Mouse (Mus musculus): Measurements from ENCODE around the gene 9330161L09Rik. TPM values are rescaled to one million over a fixed set of nuclear protein-coding genes. Genes with fewer than 3 reads are reported as not detected.
"Not testable (repeated sequence)": the region's sequence is repeated elsewhere in the genome, so short reads cannot be mapped to it uniquely, and the experiment has no call there.

9330161L09Rik gene
- polyA plus RNA-seq (2015; fragmentation: Nextera tagmentation; extraction: Ambion mirVana): 0.29 and 0.51 TPM in 2 replicates

GRCm38 (mm10) chr12:103407720-103408119 lies at the start of gene 9330161L09Rik:
Gene 9330161L09Rik, minus strand, starts transcription at chr12:103407820.
- H3K4me2 ChIP-seq (replicated peaks): no peak within 1 kb of the TSS
- no peak within 1 kb of the TSS for H3K4me3 ChIP-seq
- H3K9me3 ChIP-seq: no peaks in the 10 kb centered on the region
- H3K4me1 ChIP-seq: no peaks in the 10 kb centered on the region
- H3K27ac ChIP-seq: no peak within 1 kb of the TSS
- no peak for ATAC-seq (ENCODE audit: low FRiP score, low read depth)
- peaks cover 99% of the 10 kb centered on the region for H3K36me3 ChIP-seq
- no peaks in the 10 kb centered on the region for H3K27me3 ChIP-seq
- whole genome bisulfite sequencing: 90% methylated on average over 4 of the region's 4 CpGs
- H3K9ac ChIP-seq: no peak within 1 kb of the TSS

GRCm38 (mm10) chr12:103457140-103457539 lies 49.5 kb upstream of the 9330161L09Rik start, which contains the start of gene Ifi27l2b:
Gene Ifi27l2b, minus strand, starts transcription at chr12:103457223.
- ATAC-seq (ENCODE audit: low FRiP score, low read depth): no peak
- no peak within 1 kb of the TSS for H3K4me2 ChIP-seq (replicated peaks)
- no peaks in the 10 kb centered on the region for H3K27me3 ChIP-seq
- H3K4me1 ChIP-seq: no peaks in the 10 kb centered on the region
- H3K9ac ChIP-seq: no peak within 1 kb of the TSS
- H3K36me3 ChIP-seq: no peaks in the 10 kb centered on the region
- H3K4me3 ChIP-seq: no peak within 1 kb of the TSS
- H3K9me3 ChIP-seq: no peaks in the 10 kb centered on the region
- H3K27ac ChIP-seq: no peak within 1 kb of the TSS
- 68% methylated on average over 3 of the region's 3 CpGs for WGBS

GRCm38 (mm10) chr12:103456727-103457126 lies 49.1 kb upstream of the 9330161L09Rik start:
- H3K36me3 ChIP-seq; H3K27ac ChIP-seq; ATAC-seq (ENCODE audit: low FRiP score, low read depth); H3K4me2 ChIP-seq (replicated peaks); H3K4me3 ChIP-seq; H3K27me3 ChIP-seq; H3K9ac ChIP-seq; H3K9me3 ChIP-seq; H3K4me1 ChIP-seq: not testable (repeated sequence)
- no CpG with 5 or more reads among the region's 1 CpGs for WGBS

GRCm38 (mm10) chr12:103453361-103453760 lies 45.7 kb upstream of the 9330161L09Rik start:
- H3K9ac ChIP-seq: no peak overlapping the region
- H3K4me3 ChIP-seq: no peak overlapping the region
- no peaks in the 10 kb centered on the region for H3K36me3 ChIP-seq
- H3K9me3 ChIP-seq: no peaks in the 10 kb centered on the region
- no peak overlapping the region for H3K4me2 ChIP-seq (replicated peaks)
- H3K27ac ChIP-seq: no peak overlapping the region
- no peaks in the 10 kb centered on the region for H3K27me3 ChIP-seq
- ATAC-seq (ENCODE audit: low FRiP score, low read depth): no peak
- H3K4me1 ChIP-seq: no peaks in the 10 kb centered on the region

GRCm38 (mm10) chr12:103445060-103445459 lies 37.4 kb upstream of the 9330161L09Rik start:
- 79% methylated on average over 3 of the region's 3 CpGs for WGBS
- H3K36me3 ChIP-seq: no peaks in the 10 kb centered on the region
- no peaks in the 10 kb centered on the region for H3K27me3 ChIP-seq
- H3K4me2 ChIP-seq (replicated peaks): no peak overlapping the region
- no peak overlapping the region for H3K9ac ChIP-seq
- H3K27ac ChIP-seq: no peak overlapping the region
- H3K4me3 ChIP-seq: no peak overlapping the region
- no peak for ATAC-seq (ENCODE audit: low FRiP score, low read depth)
- H3K4me1 ChIP-seq: no peaks in the 10 kb centered on the region
- H3K9me3 ChIP-seq: no peaks in the 10 kb centered on the region

GRCm38 (mm10) chr12:103444261-103444660 lies 36.6 kb upstream of the 9330161L09Rik start:
- not testable (repeated sequence) for H3K4me1 ChIP-seq
- WGBS: 32% methylated on average over 6 of the region's 7 CpGs

GRCm38 (mm10) chr12:103443524-103443923 lies 35.9 kb upstream of the 9330161L09Rik start, which contains the start of gene Ifi27l2a:
Gene Ifi27l2a, minus strand, starts transcription at chr12:103443680.
- Histone ChIP-seq H3K9me3 (no peaks in the 10 kb centered on the region), H3K9ac (no peak within 1 kb of the TSS), H3K4me1 (no peaks in the 10 kb centered on the region), H3K27me3 (no peaks in the 10 kb centered on the region), H3K27ac (no peak within 1 kb of the TSS), H3K4me3 (no peak within 1 kb of the TSS), H3K36me3 (no peaks in the 10 kb centered on the region), H3K4me2 (replicated peaks) (no peak within 1 kb of the TSS)
- 52% methylated on average over 3 of the region's 3 CpGs for WGBS
- no peak for ATAC-seq (ENCODE audit: low FRiP score, low read depth)

More at GRCm38 (mm10) chr12:103444261-103444660, 36.6 kb upstream of the 9330161L09Rik start:
- H3K4me2 ChIP-seq (replicated peaks); H3K27me3 ChIP-seq; H3K9ac ChIP-seq; ATAC-seq (ENCODE audit: low FRiP score, low read depth); H3K4me3 ChIP-seq; H3K36me3 ChIP-seq; H3K27ac ChIP-seq; H3K9me3 ChIP-seq: not testable (repeated sequence)

GRCm38 (mm10) chr12:103437601-103438000 lies 30.0 kb upstream of the 9330161L09Rik start:
- Histone ChIP-seq H3K4me2 (replicated peaks) (no peak overlapping the region), H3K9me3 (no peaks in the 10 kb centered on the region), H3K4me3 (no peak overlapping the region), H3K27me3 (no peaks in the 10 kb centered on the region), H3K9ac (no peak overlapping the region), H3K36me3 (no peaks in the 10 kb centered on the region), H3K27ac (no peak overlapping the region), H3K4me1 (0 out of 2 replicates have a peak, but pooled peaks cover 4% of the 10 kb centered on the region)
- WGBS: 87% methylated on average over 1 of the region's 1 CpGs
- no peak for ATAC-seq (ENCODE audit: low FRiP score, low read depth)

- Histone ChIP-seq H3K4me1 (0 out of 2 replicates have a peak, but pooled peaks cover 4% of the 10 kb centered on the region), H3K9ac (no peak overlapping the region), H3K27ac (no peak overlapping the region), H3K9me3 (no peaks in the 10 kb centered on the region), H3K4me3 (peak overlapping the region; percentile 30; the same call in 1 of the 2 replicates), H3K4me2 (replicated peaks) (peak overlapping the region; percentile 43), H3K36me3 (no peaks in the 10 kb centered on the region), H3K27me3 (no peaks in the 10 kb centered on the region)
- no peak for ATAC-seq (ENCODE audit: low FRiP score, low read depth)
Observed at GRCm38 (mm10) chr12:103434861-103435260, 27.2 kb upstream of the 9330161L09Rik start.

GRCm38 (mm10) chr12:103433986-103434731 lies 26.5 kb upstream of the 9330161L09Rik start, which contains the start of gene Ifi27:
Gene Ifi27, plus strand, starts transcription at chr12:103434211.
- Histone ChIP-seq H3K9me3 (no peaks in the 10 kb centered on the region), H3K27me3 (no peaks in the 10 kb centered on the region), H3K36me3 (no peaks in the 10 kb centered on the region), H3K4me2 (replicated peaks) (peak within 1 kb of the TSS; percentile 43), H3K4me3 (peak within 1 kb of the TSS; percentile 30), H3K27ac (peak within 1 kb of the TSS; percentile 22; the same call in 1 of the 2 replicates), H3K4me1 (0 out of 2 replicates have a peak, but pooled peaks cover 4% of the 10 kb centered on the region), H3K9ac (no peak within 1 kb of the TSS)
- ATAC-seq (ENCODE audit: low FRiP score, low read depth): peak; percentile 86
- 63% methylated on average over 8 of the region's 8 CpGs for WGBS

- H3K4me3 ChIP-seq: no peak overlapping the region
- H3K27me3 ChIP-seq: no peaks in the 10 kb centered on the region
- H3K4me2 ChIP-seq (replicated peaks): no peak overlapping the region
- no peak overlapping the region for H3K9ac ChIP-seq
- no peaks in the 10 kb centered on the region for H3K36me3 ChIP-seq
- H3K27ac ChIP-seq: peak overlapping the region; percentile 22; the same call in 1 of the 2 replicates
- no peak for ATAC-seq (ENCODE audit: low FRiP score, low read depth)
- WGBS: 83% methylated on average over 2 of the region's 2 CpGs
- no peaks in the 10 kb centered on the region for H3K9me3 ChIP-seq
- H3K4me1 ChIP-seq: 0 out of 2 replicates have a peak, but pooled peaks cover 4% of the 10 kb centered on the region
Observed at GRCm38 (mm10) chr12:103433430-103433829, 25.8 kb upstream of the 9330161L09Rik start.

- Histone ChIP-seq H3K4me3 (no peak overlapping the region), H3K9me3 (no peaks in the 10 kb centered on the region), H3K27ac (no peak overlapping the region), H3K27me3 (no peaks in the 10 kb centered on the region), H3K36me3 (peaks cover 16% of the 10 kb centered on the region), H3K9ac (no peak overlapping the region), H3K4me1 (peaks cover 27% of the 10 kb centered on the region), H3K4me2 (replicated peaks) (no peak overlapping the region)
- 95% methylated on average over 7 of the region's 7 CpGs for WGBS
- no peak for ATAC-seq (ENCODE audit: low FRiP score, low read depth)
Observed at GRCm38 (mm10) chr12:103426710-103427109, 19.1 kb upstream of the 9330161L09Rik start.
